Comparison of ENCODE assay signal across 7 mouse cellular contexts in genomic region chr2:79635426-79636291, GRCm38 (mm10). TPM values are rescaled to one million over a fixed set of nuclear protein-coding genes. Genes with fewer than 3 reads are reported as not detected.
DNase-seq lines count a peak whose midpoint lies in the region; ATAC-seq lines count a peak whose summit lies in the region.

No protein-coding gene starts in this region.

- peak; percentile 52 for ATAC-seq in megakaryocyte progenitor cell, adult 5-6 weeks (replicated peaks; ENCODE audit: poor library complexity)

- peak; percentile 82 to 94 for DNase-seq in adrenal gland, adult (ENCODE audit: inconsistent age in 2 of 2, low spot score in 1 of 2)
- peak; percentile 23 to 65 for DNase-seq in cerebellum, postnatal 4 days (ENCODE audit: low spot score in 2 of 2)
- peak; percentile 60 to 72 for DNase-seq in gastrocnemius, adult 8-10 months (ENCODE audit: low spot score in 2 of 2)
- peak; percentile 18 for DNase-seq in hindlimb bud, embryonic 11.5 days (ENCODE audit: extremely low spot score, low read depth, low spot score)
- peak; percentile 36 to 82 for DNase-seq in left cerebral cortex, postnatal 10 days (ENCODE audit: extremely low spot score in 1 of 2, low spot score in 2 of 2)
- peak; percentile 74 to 76 for DNase-seq in right cerebral cortex, postnatal 10 days (ENCODE audit: low spot score in 2 of 2)

- intact Hi-C loops in left cerebral cortex, postnatal 10 days (cut with DNase I), result loop anchor here (5.0 kb wide), 2 partner anchors 108 to 123 kb away; no protein-coding TSS in a partner anchor

RNA-seq across cellular contexts. Expression of gene Itprid2, which starts 0.5 kb away (rescaled TPM):
- 10 to 100 TPM; 15.2 to 19.2 (median 17.2) TPM for total RNA-seq in gastrocnemius, adult 8-10 months (2022)
- total RNA-seq in left cerebral cortex, postnatal 10 days (2021), result 10 to 100 TPM; 20.2 to 26.8 TPM
- total RNA-seq in megakaryocyte progenitor cell, adult 5-6 weeks (2015), result 16.9 and 21.0 TPM in 2 replicates
- total RNA-seq in megakaryocyte progenitor cell, adult 5-6 weeks (2017), result 11.1 and 12.1 TPM in 2 replicates

Comparison
In these comparisons a context has a peak if more than half of its experiments do, and no peak if none do; other contexts are left out.
1. Peak in every context shown above with its lines: DNase-seq and ATAC-seq.
2. DNase-seq: peak in every context shown above with its lines; median percentile 88 in adrenal gland, adult; 75 in right cerebral cortex, postnatal 10 days; 66 in gastrocnemius, adult 8-10 months; 59 in left cerebral cortex, postnatal 10 days; 44 in cerebellum, postnatal 4 days; 18 in hindlimb bud, embryonic 11.5 days.